Comparison of ENCODE assay signal across 16 mouse cellular contexts in the genomic region with DNA sequence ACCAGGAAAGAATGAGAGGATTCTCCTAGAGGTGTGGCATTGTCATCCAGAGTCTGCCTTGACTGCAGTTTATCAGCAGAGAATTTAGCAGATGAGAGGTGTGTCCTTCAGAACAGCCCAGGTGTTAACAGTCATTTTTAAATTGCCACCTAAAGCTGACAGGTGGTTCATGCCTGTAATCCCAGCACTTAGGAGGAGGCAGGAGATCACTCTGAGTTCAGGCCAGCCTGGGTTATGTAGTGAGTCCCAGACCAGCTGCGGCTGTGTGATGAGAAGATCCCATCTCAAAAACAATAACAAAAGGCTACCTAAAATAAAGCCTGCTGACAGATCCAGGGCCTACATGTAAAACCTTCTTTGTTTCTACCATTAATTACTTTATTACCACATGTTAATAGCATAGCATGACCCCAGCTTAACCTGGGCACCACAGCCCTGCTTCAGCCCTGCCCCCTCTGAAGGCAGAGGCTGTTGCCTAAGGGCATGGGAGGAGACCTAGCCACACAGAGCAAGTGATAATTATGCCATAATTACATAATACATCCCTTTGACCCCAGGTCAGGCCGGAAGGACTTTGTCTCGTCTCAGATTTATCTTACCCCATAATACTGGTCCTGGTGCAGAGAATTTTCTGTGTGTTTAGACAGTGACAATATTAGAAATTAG. TPM values are rescaled to one million over a fixed set of nuclear protein-coding genes. Genes with fewer than 3 reads are reported as not detected.
DNase-seq lines count a peak whose midpoint lies in the region; TF ChIP-seq lines count a peak whose summit lies in the region.
"Had no signal": no experiment of that assay in that cellular context is flagged by ENCODE, and none has a peak within 500 bp of the region (broad histone marks: within the 10 kb centered on the region; RNA-seq: fewer than 3 reads in every experiment).

No protein-coding gene starts in this region.

- H3K27ac ChIP-seq in kidney, adult 2 months (ENCODE audit: insufficient read depth, low read depth, low read length), result no peak overlapping the region
- peak overlapping the region; percentile 75 for H3K27ac ChIP-seq in brown adipose tissue, adult 24 weeks (replicated peaks; ENCODE audit: low read depth, low read length)
- H3K27ac ChIP-seq: hindbrain, embryonic 13.5 days; stomach, embryonic 15.5 days had no signal

- no peak overlapping the region for H3K4me3 ChIP-seq in kidney, adult 2 months (ENCODE audit: insufficient read depth, low read depth, low read length)
- no peak overlapping the region for H3K4me3 ChIP-seq in brown adipose tissue, adult 24 weeks (ENCODE audit: insufficient read depth, low read depth, low read length)
- H3K4me3 ChIP-seq: forebrain, embryonic 15.5 days; hindbrain, embryonic 13.5 days; stomach, embryonic 15.5 days had no signal

- no peak for TF ChIP-seq POLR2A in kidney, adult 2 months (IDR thresholded peaks at IDR 0.05; ENCODE audit: low read depth, low read length)

- no peak for TF ChIP-seq CTCF in kidney, adult 2 months (conservative IDR thresholded peaks at IDR 0.05; ENCODE audit: insufficient read depth, insufficient read length, low read depth, low read length)

- H3K27me3 ChIP-seq in kidney, adult 2 months (replicated peaks; ENCODE audit: control insufficient read depth, insufficient read depth, low read length), result no peaks in the 10 kb centered on the region
- H3K27me3 ChIP-seq: forebrain, embryonic 15.5 days; hindbrain, embryonic 13.5 days; megakaryocyte, embryonic 14.5 days; stomach, embryonic 15.5 days had no signal

- peak; percentile 38 for DNase-seq in embryo, embryonic 10 days (ENCODE audit: low spot score)
- DNase-seq in embryo, embryonic 11 days, result no peak
- DNase-seq in kidney, adult 2 months, result peak; percentile 47
- no peak for DNase-seq in kidney, postnatal 4 days
- peak; percentile 19 to 64 for DNase-seq in kidney, postnatal 25 days
- DNase-seq in adipocyte (ENCODE audit: low spot score), result no peak
- no peak for DNase-seq in left cerebral cortex, postnatal 4 days
- DNase-seq: adrenal gland, postnatal 10 days; cerebellum, postnatal 14 days; gastrocnemius, postnatal 25 days; lung, adult 2 months had no signal

- intact Hi-C loops in left cerebral cortex, postnatal 4 days (cut with DNase I), result no loop called here

- peaks cover 23% of the 10 kb centered on the region for H3K4me1 ChIP-seq in kidney, adult 2 months (ENCODE audit: control insufficient read depth, insufficient read depth, low read length)
- peaks cover 58% of the 10 kb centered on the region for H3K4me1 ChIP-seq in brown adipose tissue, adult 24 weeks (ENCODE audit: control insufficient read depth, insufficient read depth, insufficient read length, low read length)
- H3K4me1 ChIP-seq: stomach, embryonic 15.5 days had no signal

- WGBS in kidney, adult 2 months, result 43% methylated on average over 3 of the region's 3 CpGs

- no peaks in the 10 kb centered on the region for H3K36me3 ChIP-seq in kidney, adult 2 months (ENCODE audit: control insufficient read depth, insufficient read depth, low read length)
- H3K36me3 ChIP-seq: forebrain, embryonic 15.5 days; hindbrain, embryonic 13.5 days; stomach, embryonic 15.5 days had no signal

RNA-seq across cellular contexts. Expression of gene Cnst, which starts 40.4 kb away (rescaled TPM):
- polyA plus RNA-seq in kidney, adult 2 months (2012; rRNA removed), result 11.1 and 11.6 TPM in 2 replicates
- 43.3 and 57.1 TPM in 2 replicates for polyA plus RNA-seq in brown adipose tissue, adult 24 weeks (2012; ENCODE audit: insufficient read depth, insufficient read length, missing spikeins)
- 10 to 100 TPM; 26.3 to 28.9 TPM for total RNA-seq in left cerebral cortex, postnatal 4 days (2021)

RNA-seq across cellular contexts. Expression of gene Tfb2m, which starts 40.5 kb away (rescaled TPM):
- 14.9 and 18.8 TPM in 2 replicates for polyA plus RNA-seq in kidney, adult 2 months (2012; rRNA removed)
- polyA plus RNA-seq in brown adipose tissue, adult 24 weeks (2012; ENCODE audit: insufficient read depth, insufficient read length, missing spikeins), result 82.7 and 125 TPM in 2 replicates
- 10 to 100 TPM; 28.1 to 28.2 TPM for total RNA-seq in left cerebral cortex, postnatal 4 days (2021)

Comparison
In these comparisons a context has a peak if more than half of its experiments do, and no peak if none do; other contexts are left out.
1. DNase-seq: peak in embryo, embryonic 10 days (single experiment), kidney, adult 2 months (single experiment) and kidney, postnatal 25 days (2 of 2); none in embryo, embryonic 11 days (single experiment), kidney, postnatal 4 days (0 of 2), adipocyte (single experiment) and left cerebral cortex, postnatal 4 days (single experiment).